Mouse (Mus musculus): Measurements from ENCODE around the gene Pllp. TPM values are rescaled to one million over a fixed set of nuclear protein-coding genes. Genes with fewer than 3 reads are reported as not detected.

Gene Pllp
- polyA plus RNA-seq, 1 experiment = 0.60 TPM

DNA sequence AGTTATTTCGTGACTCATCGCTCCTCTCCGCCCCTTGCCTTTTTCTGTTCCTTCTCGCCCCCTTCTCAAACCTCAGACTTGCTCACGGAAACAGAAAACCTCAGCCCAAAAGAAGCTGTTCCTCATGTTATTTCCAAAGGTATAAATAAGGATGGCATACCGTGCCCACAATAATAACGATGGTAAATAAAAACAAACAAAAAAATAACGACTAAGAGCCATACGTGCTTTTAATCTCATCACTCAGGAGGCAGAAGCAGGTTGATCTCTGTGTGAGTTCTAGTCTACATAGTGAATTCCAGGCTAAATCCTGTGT lies 8.5 kb upstream of the Pllp start:
- Histone ChIP-seq H3K4me3 (ENCODE audit: insufficient read depth, low read length) (peak overlapping the region; percentile 33), H3K4me1 (ENCODE audit: control insufficient read depth, insufficient read depth, low read length) (no peaks in the 10 kb centered on the region; the same call in 1 of the 2 replicates), H3K27ac (ENCODE audit: insufficient read depth, low read length) (no peak overlapping the region)
- no peak for TF ChIP-seq CTCF (IDR thresholded peaks at IDR 0.05; ENCODE audit: borderline replicate concordance, insufficient read depth, low read length)
- no peak for TF ChIP-seq POLR2A (IDR thresholded peaks at IDR 0.05; ENCODE audit: low read depth, low read length)

DNA sequence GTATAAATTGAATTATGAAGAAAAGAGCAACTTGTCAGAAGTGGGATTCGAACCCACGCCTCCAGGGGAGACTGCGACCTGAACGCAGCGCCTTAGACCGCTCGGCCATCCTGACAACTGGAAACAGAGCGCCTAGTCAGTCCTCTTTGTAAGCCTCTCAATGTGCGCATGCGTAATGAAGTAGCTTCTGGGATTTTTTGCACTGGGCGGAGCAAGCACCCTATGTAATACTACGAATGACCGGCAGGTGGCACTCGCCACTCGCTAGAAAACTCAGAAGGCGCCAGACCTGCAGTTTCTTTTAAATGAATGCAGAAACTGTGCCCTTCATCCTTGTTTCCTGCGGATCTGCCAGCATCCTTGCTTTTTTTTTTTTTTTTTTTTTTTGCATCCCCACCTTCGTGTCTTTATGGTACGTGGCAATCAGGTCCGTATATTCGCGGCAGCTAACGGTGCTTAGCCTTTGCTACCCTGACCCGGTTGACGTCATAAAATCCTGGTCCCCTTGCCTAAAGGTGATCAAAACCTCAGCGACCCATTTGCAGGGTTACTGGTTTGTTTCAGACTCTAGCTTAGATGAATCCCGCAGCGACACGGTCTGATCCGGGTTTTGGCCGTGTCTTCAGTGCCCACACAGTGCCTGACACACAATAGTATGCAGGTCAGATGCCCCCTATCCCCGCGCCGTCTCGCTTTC lies 8.0 kb upstream of the Pllp start:
- Histone ChIP-seq H3K4me3 (ENCODE audit: insufficient read depth, low read length) (peak overlapping the region; percentile 33), H3K4me1 (ENCODE audit: control insufficient read depth, insufficient read depth, low read length) (no peaks in the 10 kb centered on the region; the same call in 1 of the 2 replicates), H3K27ac (ENCODE audit: insufficient read depth, low read length) (no peak overlapping the region)
- TF ChIP-seq CTCF (IDR thresholded peaks at IDR 0.05; ENCODE audit: borderline replicate concordance, insufficient read depth, low read length) (peak; percentile 57), POLR2A (IDR thresholded peaks at IDR 0.05; ENCODE audit: low read depth, low read length) (no peak)

DNA sequence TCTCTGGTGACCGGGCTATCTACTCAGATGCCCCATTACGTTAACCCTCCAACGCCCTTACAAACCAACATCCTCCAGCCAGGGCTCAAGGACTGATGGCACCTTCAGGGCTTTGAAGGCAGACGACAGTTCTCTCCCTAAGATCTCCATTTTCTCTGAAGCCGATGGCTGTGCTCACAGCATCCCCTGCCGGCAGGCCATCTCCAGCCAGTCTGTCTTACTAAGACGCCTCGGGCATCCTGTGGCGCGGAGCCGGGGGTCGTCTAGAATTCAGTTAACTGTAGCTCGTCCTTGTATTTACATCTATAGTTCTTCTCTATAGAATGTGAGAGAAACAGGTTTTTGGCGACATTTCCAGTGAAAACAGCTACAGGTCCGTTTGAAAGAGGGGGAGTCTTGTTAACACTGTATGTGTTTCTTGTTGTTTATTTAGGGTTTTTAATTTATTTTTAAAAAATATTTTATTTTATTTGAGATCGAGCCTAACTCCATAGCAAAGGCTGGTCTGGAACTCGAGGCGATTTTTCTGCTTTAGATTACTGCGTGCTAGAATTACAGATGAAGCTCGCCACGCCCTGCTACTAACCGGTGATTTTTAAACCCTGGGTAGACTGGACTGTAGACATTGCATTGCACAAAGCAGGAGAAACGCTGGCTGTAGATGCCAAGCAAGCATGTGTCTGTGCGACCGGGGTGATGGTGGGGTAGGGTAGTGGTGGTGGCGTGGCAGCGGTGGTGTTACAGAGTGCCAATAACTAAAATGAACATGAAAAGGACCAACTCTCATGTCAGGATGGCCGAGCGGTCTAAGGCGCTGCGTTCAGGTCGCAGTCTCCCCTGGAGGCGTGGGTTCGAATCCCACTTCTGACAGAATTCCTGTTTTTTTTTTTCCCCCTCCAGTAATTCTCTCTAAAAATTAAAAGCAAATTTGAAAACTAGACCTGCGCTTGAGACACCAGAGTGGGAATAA lies 7.1 kb upstream of the Pllp start:
- H3K27ac ChIP-seq (ENCODE audit: insufficient read depth, low read length) = no peak overlapping the region
- peak overlapping the region; percentile 53 for H3K4me3 ChIP-seq (ENCODE audit: insufficient read depth, low read length)
- TF ChIP-seq CTCF (IDR thresholded peaks at IDR 0.05; ENCODE audit: borderline replicate concordance, insufficient read depth, low read length) (peak; percentile 74), POLR2A (IDR thresholded peaks at IDR 0.05; ENCODE audit: low read depth, low read length) (0 out of 2 replicates have a peak, but pooled peaks have one; percentile 15)
- no peaks in the 10 kb centered on the region; the same call in 1 of the 2 replicates for H3K4me1 ChIP-seq (ENCODE audit: control insufficient read depth, insufficient read depth, low read length)

DNA sequence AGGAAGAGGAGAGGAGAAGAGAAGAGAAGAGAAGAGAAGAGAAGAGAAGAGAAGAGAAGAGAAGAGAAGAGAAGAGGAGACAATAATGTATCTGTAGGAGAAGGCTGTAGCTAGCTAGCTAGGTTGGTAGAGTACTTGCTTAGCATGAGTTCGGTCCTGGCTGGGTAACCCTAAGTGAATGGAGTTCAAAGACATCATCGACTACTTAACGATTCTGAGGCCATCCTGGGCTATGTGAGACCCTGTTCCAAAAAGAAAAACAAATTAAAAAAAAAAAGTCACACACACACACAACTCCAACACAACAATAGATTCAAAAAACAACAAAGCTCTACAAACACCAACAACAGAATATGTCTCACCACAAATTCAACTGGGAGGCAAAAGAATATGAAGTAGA lies 6.1 kb upstream of the Pllp start:
- no peaks in the 10 kb centered on the region; the same call in 1 of the 2 replicates for H3K4me1 ChIP-seq (ENCODE audit: control insufficient read depth, insufficient read depth, low read length)
- H3K4me3 ChIP-seq (ENCODE audit: insufficient read depth, low read length) = no peak overlapping the region
- TF ChIP-seq POLR2A (IDR thresholded peaks at IDR 0.05; ENCODE audit: low read depth, low read length) (no peak), CTCF (IDR thresholded peaks at IDR 0.05; ENCODE audit: borderline replicate concordance, insufficient read depth, low read length) (no peak)
- H3K27ac ChIP-seq (ENCODE audit: insufficient read depth, low read length) = no peak overlapping the region

DNA sequence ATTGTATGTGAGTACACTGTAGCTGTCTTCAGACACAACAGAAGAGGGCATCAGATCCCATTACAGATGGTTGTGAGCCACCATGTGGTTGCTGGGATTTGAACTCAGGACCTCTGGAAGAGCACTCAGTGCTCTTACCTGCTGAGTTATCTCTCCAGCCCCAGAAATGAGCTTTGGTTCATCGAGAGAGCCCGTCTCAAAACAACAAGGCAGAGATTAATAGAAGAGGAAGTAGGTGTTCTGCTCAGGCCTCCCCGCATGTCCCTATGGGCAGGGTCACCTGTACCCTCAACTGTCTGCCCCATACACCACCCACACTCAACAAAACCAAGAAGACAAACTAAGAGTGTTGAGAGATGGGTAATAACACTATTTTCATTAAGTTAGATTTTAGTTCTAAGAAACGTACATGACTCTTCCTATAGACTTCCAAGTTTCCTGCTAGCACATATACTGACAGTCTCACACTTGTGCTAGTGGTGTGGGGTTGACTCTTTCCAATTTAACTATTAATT lies 4.4 kb upstream of the Pllp start:
- Histone ChIP-seq H3K4me3 (ENCODE audit: insufficient read depth, low read length) (no peak overlapping the region), H3K4me1 (ENCODE audit: control insufficient read depth, insufficient read depth, low read length) (no peaks in the 10 kb centered on the region), H3K27ac (ENCODE audit: insufficient read depth, low read length) (no peak overlapping the region)
- TF ChIP-seq CTCF (IDR thresholded peaks at IDR 0.05; ENCODE audit: borderline replicate concordance, insufficient read depth, low read length) (no peak), POLR2A (IDR thresholded peaks at IDR 0.05; ENCODE audit: low read depth, low read length) (no peak)

DNA sequence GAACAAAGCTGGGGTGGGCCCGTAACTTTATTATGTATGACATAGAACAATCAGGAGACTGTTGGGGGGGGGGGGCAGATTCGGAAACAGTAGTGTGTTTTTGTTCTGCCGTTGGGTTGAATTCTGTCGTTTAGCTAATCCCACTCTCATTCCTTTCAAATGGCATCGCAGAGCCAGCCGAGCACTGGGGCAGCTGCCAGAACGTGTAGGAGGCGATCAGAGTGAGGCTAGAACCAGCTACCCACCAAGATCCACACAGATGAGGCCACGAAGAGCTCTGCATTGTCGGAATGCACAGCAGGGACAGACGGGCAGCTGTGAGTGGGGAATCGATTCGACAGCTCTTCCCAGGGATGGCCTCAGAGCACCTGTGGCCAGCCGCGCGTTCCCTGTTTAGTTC lies 3.3 kb upstream of the Pllp start:
- Histone ChIP-seq H3K27ac (ENCODE audit: insufficient read depth, low read length) (no peak overlapping the region), H3K4me1 (ENCODE audit: control insufficient read depth, insufficient read depth, low read length) (no peaks in the 10 kb centered on the region), H3K4me3 (ENCODE audit: insufficient read depth, low read length) (no peak overlapping the region)
- no peak for TF ChIP-seq POLR2A (IDR thresholded peaks at IDR 0.05; ENCODE audit: low read depth, low read length)
- TF ChIP-seq CTCF (IDR thresholded peaks at IDR 0.05; ENCODE audit: borderline replicate concordance, insufficient read depth, low read length) = no peak

DNA sequence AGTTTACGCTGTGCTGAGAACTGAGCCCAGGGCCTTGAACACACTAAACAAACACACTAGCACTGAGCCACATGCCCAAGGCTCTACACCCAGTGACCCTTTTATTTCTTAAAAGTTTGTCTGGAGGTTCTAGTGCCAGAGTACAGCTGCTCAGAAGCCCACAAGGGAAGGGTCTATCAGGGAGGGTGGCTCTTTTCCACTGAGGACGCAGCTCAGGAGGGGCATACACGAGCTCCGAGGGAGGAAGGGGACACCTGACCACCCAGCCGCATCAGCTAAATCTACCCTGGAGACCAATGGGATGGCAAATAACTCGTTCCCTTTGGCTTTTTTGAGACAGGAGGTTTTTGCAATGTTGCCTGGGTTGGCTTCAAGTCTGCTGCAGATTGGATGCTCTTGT lies 1.9 kb upstream of the Pllp start:
- Histone ChIP-seq H3K27ac (ENCODE audit: insufficient read depth, low read length) (no peak overlapping the region), H3K4me1 (ENCODE audit: control insufficient read depth, insufficient read depth, low read length) (no peaks in the 10 kb centered on the region), H3K4me3 (ENCODE audit: insufficient read depth, low read length) (no peak overlapping the region)
- TF ChIP-seq POLR2A (IDR thresholded peaks at IDR 0.05; ENCODE audit: low read depth, low read length) (no peak), CTCF (IDR thresholded peaks at IDR 0.05; ENCODE audit: borderline replicate concordance, insufficient read depth, low read length) (no peak)

DNA sequence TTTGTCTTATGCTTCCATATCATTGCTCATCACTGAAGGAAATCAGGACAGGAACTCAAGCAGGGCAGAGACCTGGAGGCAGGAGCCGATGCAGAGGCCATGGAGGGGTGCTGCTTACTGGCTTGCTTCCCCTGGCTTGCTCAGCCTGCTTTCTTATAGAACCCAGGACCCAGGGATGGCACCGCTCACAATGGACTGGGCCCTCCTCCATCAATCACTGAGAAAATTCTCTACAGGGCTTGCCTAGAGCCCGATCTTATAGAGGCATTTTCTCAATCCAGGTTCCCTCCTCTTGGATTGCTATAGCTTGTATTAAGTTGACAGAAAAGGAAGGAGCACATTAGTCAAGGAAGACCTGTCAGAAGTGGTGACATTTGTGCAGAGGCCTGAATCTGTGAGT lies 488 bp upstream of the Pllp start:
- Histone ChIP-seq H3K4me1 (ENCODE audit: control insufficient read depth, insufficient read depth, low read length) (no peaks in the 10 kb centered on the region), H3K27ac (ENCODE audit: insufficient read depth, low read length) (no peak overlapping the region), H3K4me3 (ENCODE audit: insufficient read depth, low read length) (no peak overlapping the region)
- TF ChIP-seq POLR2A (IDR thresholded peaks at IDR 0.05; ENCODE audit: low read depth, low read length) (no peak), CTCF (IDR thresholded peaks at IDR 0.05; ENCODE audit: borderline replicate concordance, insufficient read depth, low read length) (no peak)

DNA sequence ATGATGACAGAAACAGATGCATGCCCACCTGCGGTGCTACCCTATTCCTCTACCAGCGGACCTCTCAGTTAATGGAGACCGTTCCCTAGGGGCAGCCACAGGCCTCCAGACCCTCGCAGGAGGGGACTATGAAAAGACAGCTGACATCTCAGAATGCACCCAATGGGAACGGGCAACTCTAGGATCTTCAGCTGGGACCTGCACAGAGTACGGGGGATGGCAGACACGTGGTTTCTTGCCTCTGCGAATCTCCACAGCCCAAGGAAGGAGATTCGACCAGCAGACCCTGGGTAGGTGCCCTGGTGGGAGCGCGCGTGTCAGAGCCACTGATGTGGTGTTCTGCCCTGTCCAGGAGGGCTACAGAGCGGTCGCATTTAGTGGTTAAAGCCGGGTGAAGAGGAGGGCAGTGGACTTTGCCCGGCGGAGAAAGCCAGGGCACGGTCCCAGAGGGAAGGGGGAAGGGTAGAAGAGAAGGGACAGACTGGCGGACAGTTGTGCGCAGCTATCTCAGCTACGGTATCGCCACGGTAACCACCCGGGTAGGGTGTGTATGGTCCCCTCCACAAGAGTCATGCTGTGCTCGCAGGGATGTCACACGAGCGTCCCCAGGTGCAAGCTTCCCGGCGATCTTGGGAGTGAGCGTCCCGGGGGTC lies 611 bp downstream of the Pllp start:
- Histone ChIP-seq H3K4me1 (ENCODE audit: control insufficient read depth, insufficient read depth, low read length) (no peaks in the 10 kb centered on the region), H3K4me3 (ENCODE audit: insufficient read depth, low read length) (peak overlapping the region; percentile 11), H3K27ac (ENCODE audit: insufficient read depth, low read length) (no peak overlapping the region)
- TF ChIP-seq POLR2A (IDR thresholded peaks at IDR 0.05; ENCODE audit: low read depth, low read length) (no peak), CTCF (IDR thresholded peaks at IDR 0.05; ENCODE audit: borderline replicate concordance, insufficient read depth, low read length) (no peak)

Data from embryonic fibroblast, embryonic 13.5 days (primary cell).